Mouse (Mus musculus): ENCODE results near the gene Znfx1.
A peak's percentile ranks its signal among the peaks of the same experiment; 100 is the strongest.

The Znfx1 gene

GRCm38 (mm10) chr2:167062965-167063880 is at the start of gene Znfx1:
TSS of gene Znfx1 (minus strand) at chr2:167063015.
- DNase-seq (ENCODE audit: low spot score): peak; percentile 98

- DNase-seq (ENCODE audit: low spot score): no peak
Measured at GRCm38 (mm10) chr2:167112259-167112658, 49.4 kb upstream of the Znfx1 start.

- no peak for DNase-seq (ENCODE audit: low spot score)
Measured at GRCm38 (mm10) chr2:167109506-167109905, 46.7 kb upstream of the Znfx1 start.

- no peak for DNase-seq (ENCODE audit: low spot score)
Measured at GRCm38 (mm10) chr2:167103546-167103945, 40.7 kb upstream of the Znfx1 start.

GRCm38 (mm10) chr2:167101743-167102441 is 39.1 kb upstream of the Znfx1 start:
- DNase-seq (ENCODE audit: low spot score): peak; percentile 22

- DNase-seq (ENCODE audit: low spot score): no peak
Measured at GRCm38 (mm10) chr2:167094688-167095087, 31.9 kb upstream of the Znfx1 start.

- no peak for DNase-seq (ENCODE audit: low spot score)
Measured at GRCm38 (mm10) chr2:167093171-167093900, 30.5 kb upstream of the Znfx1 start.

GRCm38 (mm10) chr2:167090271-167090670 is 27.5 kb upstream of the Znfx1 start:
- no peak for DNase-seq (ENCODE audit: low spot score)

GRCm38 (mm10) chr2:167086836-167087235 is 24.0 kb upstream of the Znfx1 start:
- no peak for DNase-seq (ENCODE audit: low spot score)

GRCm38 (mm10) chr2:167086092-167086491 is 23.3 kb upstream of the Znfx1 start:
- DNase-seq (ENCODE audit: low spot score): no peak

GRCm38 (mm10) chr2:167081639-167082038 is 18.8 kb upstream of the Znfx1 start:
- DNase-seq (ENCODE audit: low spot score): no peak

- no peak for DNase-seq (ENCODE audit: low spot score)
Measured at GRCm38 (mm10) chr2:167081135-167081534, 18.3 kb upstream of the Znfx1 start.

- DNase-seq (ENCODE audit: low spot score): no peak
Measured at GRCm38 (mm10) chr2:167080387-167080786, 17.6 kb upstream of the Znfx1 start.

GRCm38 (mm10) chr2:167079535-167080257 is 16.9 kb upstream of the Znfx1 start:
- no peak for DNase-seq (ENCODE audit: low spot score)

GRCm38 (mm10) chr2:167078931-167079495 is 16.2 kb upstream of the Znfx1 start:
- no peak for DNase-seq (ENCODE audit: low spot score)

- DNase-seq (ENCODE audit: low spot score): no peak
Measured at GRCm38 (mm10) chr2:167078486-167078885, 15.7 kb upstream of the Znfx1 start.

- no peak for DNase-seq (ENCODE audit: low spot score)
Measured at GRCm38 (mm10) chr2:167077199-167077962, 14.6 kb upstream of the Znfx1 start.

- DNase-seq (ENCODE audit: low spot score): no peak
Measured at GRCm38 (mm10) chr2:167076759-167077158, 13.9 kb upstream of the Znfx1 start.

- no peak for DNase-seq (ENCODE audit: low spot score)
Measured at GRCm38 (mm10) chr2:167076352-167076751, 13.5 kb upstream of the Znfx1 start.

GRCm38 (mm10) chr2:167074587-167074986 is 11.8 kb upstream of the Znfx1 start:
- no peak for DNase-seq (ENCODE audit: low spot score)
